Mouse (Mus musculus) embryo, embryonic 9.5 days (tissue): ENCODE results near the gene C77080.
"Not testable (repeated sequence)": the region's sequence is repeated elsewhere in the genome, so short reads cannot be mapped to it uniquely, and the experiment has no call there.

ENCODE experiments used
- DNase-seq: peaks from one replicate; pipeline ENCODE4 v3.0.0-alpha.2; 2017; ENCODE audit errors: extremely low spot score

Gene C77080

DNA sequence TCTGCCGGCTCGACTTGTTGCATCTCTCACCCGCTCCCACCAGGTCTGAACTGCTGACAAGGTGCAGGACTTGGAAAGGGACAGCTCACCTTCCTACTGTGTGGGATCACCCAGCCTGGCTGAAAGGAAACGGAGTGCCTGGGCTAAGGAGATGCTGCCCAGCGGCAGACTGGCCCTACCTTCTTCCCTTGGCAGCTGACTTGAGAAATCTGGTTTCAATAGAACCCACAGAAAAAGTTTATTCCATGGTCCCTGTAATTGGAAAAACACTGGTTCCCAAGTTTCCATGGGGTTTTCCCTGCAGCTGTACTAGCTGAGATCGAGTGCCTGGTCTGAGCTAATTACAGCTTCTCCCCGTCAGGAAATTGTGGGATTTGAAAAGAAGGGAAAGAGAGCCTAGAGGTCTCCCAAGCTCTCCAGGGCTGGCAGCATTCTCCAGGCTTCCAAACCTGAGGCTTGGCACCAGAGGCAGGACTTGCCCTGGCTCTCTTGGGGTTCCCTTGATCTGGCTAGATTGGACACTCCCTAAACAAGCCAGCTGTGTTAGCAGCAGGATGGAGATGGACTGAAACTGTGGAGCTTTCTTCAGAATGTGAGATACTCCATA lies 42.5 kb downstream of the C77080 start:
- no peak for DNase-seq

DNA sequence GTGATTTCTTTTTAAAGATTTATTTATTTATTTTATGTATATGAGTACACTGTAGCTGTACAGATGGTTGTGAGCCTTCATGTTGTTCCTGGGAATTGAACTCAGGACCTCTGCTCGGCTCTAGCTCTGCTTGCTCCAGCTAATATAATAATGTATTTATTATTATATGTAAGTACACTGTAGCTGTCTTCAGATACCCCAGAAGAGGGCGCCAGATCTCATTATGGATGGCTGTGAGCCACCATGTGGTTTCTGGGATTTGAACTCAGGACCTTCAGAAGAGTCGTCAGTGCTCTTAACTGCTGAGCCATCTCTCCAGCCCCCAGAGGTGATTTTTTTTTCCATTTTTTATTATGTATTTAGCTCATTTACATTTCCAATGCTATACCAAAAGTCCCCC lies 48.7 kb downstream of the C77080 start:
- DNase-seq = not testable (repeated sequence)

DNA sequence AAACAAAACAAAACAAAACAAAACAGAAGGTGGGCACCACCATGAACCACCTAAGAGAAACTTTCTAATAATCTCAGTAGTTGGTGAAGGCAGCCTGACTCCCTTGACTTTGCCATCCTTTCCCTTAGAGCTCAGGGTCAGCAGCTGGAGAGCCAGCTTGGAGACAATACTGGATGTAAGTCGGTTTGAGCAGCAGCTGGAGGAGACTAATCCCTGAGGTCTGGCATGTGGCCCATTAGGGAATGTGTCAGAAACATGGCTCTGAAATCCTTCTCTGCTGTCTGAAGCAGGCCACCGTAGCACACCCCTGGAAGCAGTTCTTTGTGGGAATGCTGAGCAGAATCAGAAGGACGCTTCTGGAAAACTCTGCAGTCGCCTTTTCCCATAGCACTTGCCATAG lies 49.7 kb downstream of the C77080 start:
- DNase-seq = no peak

DNA sequence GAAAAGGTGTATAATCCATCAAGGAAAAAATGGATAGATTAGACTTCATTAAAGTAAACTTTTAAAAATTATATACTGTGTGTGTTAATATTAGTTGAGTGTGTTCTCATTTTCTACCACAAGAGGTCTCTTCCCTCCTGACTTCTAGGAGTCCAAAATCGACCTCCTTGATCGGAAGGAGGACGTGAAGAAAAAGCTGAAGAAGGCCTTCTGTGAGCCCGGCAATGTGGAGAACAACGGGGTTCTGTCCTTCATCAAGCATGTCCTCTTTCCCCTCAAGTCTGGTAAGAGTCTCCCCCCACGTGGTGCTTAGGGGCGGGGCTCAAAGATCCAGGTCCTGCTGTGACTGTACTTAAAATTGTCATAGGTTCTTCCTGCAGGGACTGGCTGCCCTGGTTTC lies 51.7 kb downstream of the C77080 start:
- DNase-seq = no peak

DNA sequence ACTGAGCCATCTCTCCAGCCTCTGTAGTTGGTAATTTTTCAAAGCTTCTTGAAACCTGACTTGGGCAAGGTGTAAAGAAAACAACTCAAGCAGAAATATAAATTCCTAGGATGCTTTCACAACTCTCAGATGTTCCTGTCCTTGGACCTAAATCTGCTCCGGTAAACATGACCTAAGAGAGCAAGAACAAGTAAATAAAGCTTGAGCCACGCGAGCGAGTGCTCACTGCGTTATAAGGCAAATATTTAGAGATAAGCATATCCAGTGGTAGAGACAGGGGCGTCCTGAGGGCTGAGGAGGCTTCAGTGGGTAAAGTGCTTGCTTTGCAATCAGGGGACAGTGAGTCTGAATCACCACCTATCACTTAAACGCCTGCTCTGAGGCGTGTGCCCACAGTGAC lies 54.4 kb downstream of the C77080 start:
- DNase-seq = no peak

DNA sequence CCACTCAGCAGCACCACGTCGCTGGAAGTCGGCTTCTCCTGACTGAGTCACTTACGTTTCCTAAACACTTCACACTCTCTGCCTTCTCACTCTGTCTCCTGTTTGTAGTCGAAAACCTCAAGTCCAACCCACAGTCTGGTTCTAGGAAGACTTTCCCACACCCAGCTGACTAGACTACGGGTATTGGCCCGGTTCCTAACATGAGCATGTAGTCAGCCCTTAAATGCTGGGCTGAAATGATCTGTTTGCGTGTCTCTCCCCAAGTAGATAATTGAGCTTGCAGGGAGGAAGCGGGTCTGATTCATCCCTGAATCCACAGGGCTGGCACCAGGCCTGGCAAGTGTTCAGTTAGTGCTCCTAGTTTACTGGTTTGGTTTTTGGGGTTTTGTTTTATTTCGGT lies 56.5 kb downstream of the C77080 start:
- no peak for DNase-seq

DNA sequence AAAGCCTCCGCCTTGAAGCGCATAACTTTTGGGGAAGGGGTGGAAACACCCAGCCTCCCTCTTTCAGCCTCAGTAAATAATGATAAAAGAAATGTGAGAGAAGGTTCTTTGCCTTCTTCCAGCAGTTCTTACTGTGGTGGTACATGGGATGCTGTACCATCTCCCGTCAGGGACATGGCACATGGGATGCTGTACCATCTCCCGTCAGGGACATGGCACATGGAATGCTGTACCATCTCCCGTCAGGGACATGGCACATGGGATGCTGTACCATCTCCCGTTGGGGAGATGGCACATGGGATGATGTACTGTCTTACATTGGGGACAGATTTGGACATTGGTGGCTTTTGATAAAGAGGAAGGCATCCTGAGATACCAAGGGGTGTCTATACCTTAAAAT lies 63.7 kb downstream of the C77080 start:
- DNase-seq = no peak

DNA sequence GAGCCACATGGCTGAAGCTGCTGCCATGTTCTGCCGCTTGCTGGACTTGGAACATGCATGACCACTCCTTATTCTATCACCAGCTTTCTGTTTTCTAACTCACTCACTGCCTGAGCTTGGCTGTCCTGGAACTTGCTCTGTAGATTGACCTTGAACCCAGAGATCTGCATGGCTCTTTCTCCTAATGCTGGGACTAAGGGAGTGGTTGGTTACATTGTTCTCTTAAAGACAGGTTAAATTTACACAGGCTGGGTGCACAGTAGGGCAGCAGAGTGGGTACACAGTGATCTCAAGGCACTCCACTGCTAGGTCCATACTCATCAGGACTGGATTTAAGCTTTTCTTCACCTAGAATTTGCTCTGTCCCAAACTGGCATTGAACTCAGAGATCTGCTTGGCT lies 66.9 kb downstream of the C77080 start:
- no peak for DNase-seq

DNA sequence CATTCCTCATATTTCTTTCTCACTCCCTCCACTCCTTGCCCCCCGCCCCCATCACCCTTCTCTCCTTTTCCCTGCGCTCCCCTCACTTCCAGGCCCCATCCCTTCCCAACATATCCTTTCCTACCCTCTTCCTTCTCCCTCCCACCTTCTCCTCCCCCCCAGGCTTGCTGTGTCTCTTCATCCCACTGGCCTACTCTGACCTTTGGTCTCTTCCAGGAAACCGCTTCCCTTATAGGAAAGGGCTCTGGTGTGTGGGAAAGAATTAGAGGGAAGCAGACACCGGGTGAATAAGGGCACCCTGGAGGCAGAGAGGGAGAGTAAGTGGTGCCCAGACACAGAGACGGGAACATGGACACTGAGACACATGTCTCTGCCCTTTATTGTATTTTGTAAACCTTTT lies 69.5 kb downstream of the C77080 start:
- DNase-seq = no peak

DNA sequence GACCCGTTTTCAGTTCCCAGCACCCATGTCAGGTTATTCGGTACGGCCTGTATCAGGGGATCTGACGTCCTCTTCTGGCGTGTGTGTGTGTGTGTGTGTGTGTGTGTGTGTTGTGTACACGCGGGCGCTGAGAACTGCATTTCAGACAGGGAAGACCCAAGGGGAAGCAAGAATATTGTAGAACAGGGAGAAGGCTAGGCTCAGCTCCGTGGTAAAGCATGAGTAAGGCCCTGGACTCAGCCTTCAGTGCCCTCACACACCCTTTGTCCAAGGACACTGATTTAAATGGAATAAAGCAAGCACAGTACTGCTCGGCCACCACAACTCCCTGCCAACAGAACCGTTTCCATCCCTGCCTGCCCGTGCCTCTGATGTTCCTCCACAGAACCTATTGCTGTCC lies 70.7 kb downstream of the C77080 start:
- no peak for DNase-seq

DNA sequence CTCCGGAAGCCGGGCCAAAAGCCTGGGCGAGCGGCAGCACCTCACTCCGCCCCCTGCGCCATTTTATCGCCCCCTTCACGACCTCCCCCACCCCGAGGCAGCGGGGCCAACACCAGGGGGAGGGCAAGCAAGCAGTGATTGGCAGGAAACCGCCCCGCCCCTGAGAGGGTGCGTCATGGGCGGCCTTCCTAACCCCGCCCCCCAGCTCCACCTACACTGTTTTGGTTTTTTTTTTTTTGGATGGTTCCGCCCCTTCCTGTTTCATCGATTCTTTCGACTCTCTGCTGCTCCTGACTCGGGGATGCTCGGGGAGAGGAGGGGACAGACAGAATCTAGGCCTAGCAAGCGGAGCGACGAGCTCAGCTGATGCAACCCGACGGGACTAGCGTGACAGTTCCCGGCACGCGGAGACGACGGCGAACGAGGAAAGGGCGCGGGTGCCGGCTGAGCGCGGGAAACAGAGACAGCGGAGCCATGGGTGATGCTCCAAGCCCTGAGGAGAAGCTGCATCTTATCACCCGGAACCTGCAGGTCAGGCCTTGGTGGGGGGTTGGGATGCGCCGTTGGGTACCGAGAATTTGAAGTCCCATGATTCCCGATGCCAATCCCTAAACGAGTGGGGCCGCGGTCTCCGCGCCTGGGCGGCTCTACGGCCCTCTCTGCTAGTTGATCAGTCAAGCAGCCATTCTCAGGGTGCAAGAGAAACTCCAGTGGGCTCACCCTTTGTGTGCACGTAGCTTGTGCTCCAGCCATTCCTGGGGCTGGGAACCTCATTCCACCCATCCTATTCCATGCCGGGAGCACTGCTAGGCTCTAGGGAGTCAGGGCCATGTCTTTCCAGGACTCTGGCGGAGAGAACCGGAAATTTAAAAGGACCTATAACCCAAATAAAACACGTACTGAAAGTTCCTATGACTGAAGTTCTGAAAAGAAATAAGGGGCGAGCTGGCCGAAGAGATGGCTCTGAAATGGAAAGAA lies 71.4 kb downstream of the C77080 start, which contains the start of the genes S100pbp and Yars:
Gene S100pbp, minus strand, starts transcription at position 186 of the 978 bp plus-strand sequence.
Gene Yars, plus strand, starts transcription at position 219 of the 978 bp plus-strand sequence.
- DNase-seq = peak; percentile 99

DNA sequence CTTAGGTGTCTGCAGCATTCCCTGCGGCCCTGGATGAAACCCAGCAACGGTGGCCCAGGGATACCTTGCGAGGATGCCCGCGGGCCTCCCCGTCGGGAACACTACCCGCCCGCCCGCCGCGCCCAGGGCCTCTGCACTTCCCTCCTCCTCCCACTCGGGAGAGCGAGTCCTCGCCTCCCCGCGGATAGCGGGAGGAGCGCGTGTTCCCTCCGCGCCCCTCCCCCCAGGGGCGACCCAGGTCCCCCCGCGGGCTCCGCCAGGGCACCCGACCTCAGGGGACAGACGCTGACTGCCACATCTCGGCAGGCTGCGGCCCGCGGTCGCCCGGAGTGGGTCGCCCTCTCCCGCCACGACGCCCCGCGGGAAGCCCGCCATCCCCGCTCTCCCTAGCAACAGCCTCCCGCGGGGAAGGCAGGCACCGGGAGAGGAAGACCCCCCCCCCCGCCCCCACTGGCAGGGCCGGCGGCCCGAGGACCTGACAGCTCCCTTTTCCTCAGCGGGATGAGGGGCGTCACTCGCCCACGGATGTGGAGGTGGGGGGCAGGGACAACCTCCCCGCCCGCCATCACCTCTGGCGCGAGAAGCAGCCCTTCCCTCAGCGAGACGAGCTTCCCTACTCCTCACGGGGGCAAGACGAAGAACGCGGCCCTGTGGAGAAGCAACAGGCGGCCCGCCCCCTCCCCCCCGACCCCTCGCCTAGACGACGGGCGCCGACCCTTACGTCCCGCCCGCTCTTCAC lies 72.2 kb downstream of the C77080 start:
- no peak for DNase-seq

DNA sequence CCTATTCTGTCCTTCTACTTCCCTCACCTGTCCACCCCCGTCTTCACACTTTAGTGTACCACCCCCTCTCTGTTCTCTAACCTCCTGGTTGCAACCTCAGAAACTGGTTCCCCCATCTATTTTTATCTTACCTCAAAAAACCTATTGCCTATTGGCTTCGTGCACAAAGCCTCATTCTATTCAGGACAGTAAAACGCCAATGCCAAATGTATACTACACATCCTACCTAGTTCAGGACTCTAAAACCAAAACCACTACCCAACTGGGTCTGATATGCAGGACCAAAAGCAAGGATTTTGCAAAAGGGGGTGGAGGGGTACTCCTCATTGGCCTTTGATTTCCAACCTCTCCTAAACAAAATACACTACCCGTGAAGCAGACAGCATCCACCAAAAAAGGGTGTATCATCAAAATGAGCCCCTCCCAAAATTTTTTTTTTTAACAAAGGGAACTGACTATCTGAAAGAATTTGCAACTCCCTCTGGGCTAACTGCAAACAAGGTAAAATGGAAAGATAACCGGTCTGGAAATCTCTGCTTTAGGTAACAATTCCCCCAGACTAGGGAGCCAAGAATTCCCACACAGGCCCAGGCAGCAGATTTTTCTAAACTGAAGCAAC lies 73.1 kb downstream of the C77080 start:
- DNase-seq = no peak

DNA sequence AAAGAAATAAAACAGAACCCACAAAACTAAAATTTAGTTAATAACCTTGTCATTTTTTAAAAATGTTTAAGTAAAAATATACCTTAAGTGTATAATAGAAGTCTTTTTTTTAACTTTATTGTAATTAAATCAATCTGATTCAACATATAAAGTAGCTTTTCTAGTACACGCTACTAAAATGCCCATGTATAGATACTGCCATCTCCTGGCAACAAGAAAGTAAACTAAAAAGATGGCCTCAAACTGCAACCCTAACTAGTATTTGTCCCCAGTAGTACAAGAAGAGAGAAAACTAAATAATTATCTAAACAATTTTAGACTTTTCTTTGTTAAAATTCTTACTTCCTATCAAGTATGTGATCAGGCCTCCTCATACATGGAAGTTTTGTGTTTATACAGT lies 81.6 kb downstream of the C77080 start:
- DNase-seq = no peak

DNA sequence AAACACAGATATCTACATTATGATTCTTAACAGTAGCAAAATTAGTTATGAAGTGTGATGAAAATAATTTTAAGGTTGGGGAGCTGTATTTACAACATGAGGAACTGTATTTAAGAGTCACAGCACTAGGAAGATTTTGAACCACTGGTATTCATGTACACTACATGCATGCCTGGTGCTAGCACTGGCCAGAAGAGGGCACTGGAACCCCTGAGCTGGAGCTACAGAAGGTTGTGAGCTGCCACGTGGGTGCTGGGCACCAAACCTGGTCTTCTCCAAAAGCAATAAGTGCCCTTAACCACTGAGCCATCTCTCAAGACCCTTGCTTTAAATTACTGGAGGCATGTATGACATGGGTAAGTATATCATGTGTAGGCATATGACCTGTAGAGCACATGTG lies 88.7 kb downstream of the C77080 start:
- no peak for DNase-seq
